Mouse (Mus musculus) intestine, postnatal 0 days (tissue): ENCODE data around the gene Urad. TPM values are rescaled to one million over a fixed set of nuclear protein-coding genes. Genes with fewer than 3 reads are reported as not detected.

Source experiments
- ATAC-seq: fragments of 200-750 bp; cut with Nextera tagmentation; 2 replicates; pipeline ENCODE4 v1.8.0; 2017; ENCODE audit warnings: mild to moderate bottlenecking, moderate TSS enrichment, moderate library complexity
- H3K27ac ChIP-seq: fragments of 300-500 bp; sonication (generic); 2 replicates; pipeline ENCODE4 v1.5.1; 2014; ENCODE audit warnings: mild to moderate bottlenecking, low read depth, low read length, moderate library complexity
- H3K27me3 ChIP-seq: fragments of 300-500 bp; sonication (generic); replicated peaks from 2 replicates; pipeline ENCODE4 v1.6.1; 2014; ENCODE audit warnings: low read length, mixed read lengths; ENCODE audit not compliant: control insufficient read depth, insufficient read depth
- H3K36me3 ChIP-seq: fragments of 300-500 bp; sonication (generic); 2 replicates; pipeline ENCODE4 v1.6.1; 2014; ENCODE audit warnings: mild to moderate bottlenecking, moderate library complexity; ENCODE audit not compliant: control insufficient read depth, insufficient read depth
- H3K4me1 ChIP-seq: fragments of 300-500 bp; sonication (generic); replicated peaks from 2 replicates; pipeline ENCODE4 v1.6.1; 2014; ENCODE audit warnings: antibody characterized with exemption, low read length, mixed read lengths; ENCODE audit not compliant: control insufficient read depth, insufficient read depth
- H3K4me2 ChIP-seq: fragments of 300-500 bp; sonication (generic); replicated peaks from 2 replicates; pipeline ENCODE4 v1.6.1; 2014; ENCODE audit warnings: low read depth, mild to moderate bottlenecking, moderate library complexity
- H3K4me3 ChIP-seq: fragments of 300-500 bp; sonication (generic); 2 replicates; pipeline ENCODE4 v1.5.1; 2014; ENCODE audit warnings: low read depth, low read length
- H3K9ac ChIP-seq: fragments of 300-500 bp; sonication (generic); 2 replicates; pipeline ENCODE4 v1.6.1; 2014; ENCODE audit warnings: mild to moderate bottlenecking, low read depth, low read length
- H3K9me3 ChIP-seq: fragments of 300-500 bp; sonication (generic); 2 replicates; pipeline ENCODE4 v1.6.1; 2016; ENCODE audit warnings: mixed run types; ENCODE audit not compliant: control insufficient read depth
- CTCF ChIP-seq: sonication (generic); IDR thresholded peaks from 2 replicates; pipeline ENCODE4 v1.5.1; 2016; ENCODE audit warnings: low read depth, mild to moderate bottlenecking, control low read depth, antibody characterized with exemption, moderate library complexity
- WGBS: fragments of 180-500 bp; shearing (Covaris S2); extraction: QIAGEN DNeasy Blood & Tissue Kit; methylation state at CpG from one replicate; pipeline ENCODE4 v1.1.7; 2014; 5-methylcytosine and 5-hydroxymethylcytosine counted together
- polyA plus RNA-seq: library from polyadenylated mRNA; unstranded; fragments of >200 nt; fragmentation: Nextera tagmentation; extraction: Ambion mirVana; gene quantifications from 2 replicates; pipeline ENCODE4 v1.2.1, GENCODE M21; 2015

Gene Urad
- polyA plus RNA-seq, 1 experiment from 2014 or later = 1.1 TPM

GRCm38 (mm10) chr5:147343904-147344303 is 21.7 kb upstream of the Urad start:
- no peak for ATAC-seq
- Histone ChIP-seq H3K4me1 (no peaks in the 10 kb centered on the region), H3K36me3 (no peaks in the 10 kb centered on the region), H3K4me2 (no peak overlapping the region), H3K9me3 (no peaks in the 10 kb centered on the region), H3K27ac (no peak overlapping the region), H3K4me3 (no peak overlapping the region), H3K9ac (no peak overlapping the region), H3K27me3 (no peaks in the 10 kb centered on the region)
- WGBS = 83% methylated on average over 10 of the region's 10 CpGs
- no peak for TF ChIP-seq CTCF

GRCm38 (mm10) chr5:147342901-147343300 is 20.7 kb upstream of the Urad start:
- no peaks in the 10 kb centered on the region for H3K36me3 ChIP-seq
- H3K4me1 ChIP-seq = no peaks in the 10 kb centered on the region
- no peak for ATAC-seq
- H3K9ac ChIP-seq = no peak overlapping the region
- H3K4me2 ChIP-seq = no peak overlapping the region
- no peaks in the 10 kb centered on the region for H3K9me3 ChIP-seq
- TF ChIP-seq CTCF = no peak
- no peak overlapping the region for H3K27ac ChIP-seq
- H3K4me3 ChIP-seq = no peak overlapping the region
- H3K27me3 ChIP-seq = no peaks in the 10 kb centered on the region
- WGBS = 89% methylated on average over 6 of the region's 6 CpGs

DNA sequence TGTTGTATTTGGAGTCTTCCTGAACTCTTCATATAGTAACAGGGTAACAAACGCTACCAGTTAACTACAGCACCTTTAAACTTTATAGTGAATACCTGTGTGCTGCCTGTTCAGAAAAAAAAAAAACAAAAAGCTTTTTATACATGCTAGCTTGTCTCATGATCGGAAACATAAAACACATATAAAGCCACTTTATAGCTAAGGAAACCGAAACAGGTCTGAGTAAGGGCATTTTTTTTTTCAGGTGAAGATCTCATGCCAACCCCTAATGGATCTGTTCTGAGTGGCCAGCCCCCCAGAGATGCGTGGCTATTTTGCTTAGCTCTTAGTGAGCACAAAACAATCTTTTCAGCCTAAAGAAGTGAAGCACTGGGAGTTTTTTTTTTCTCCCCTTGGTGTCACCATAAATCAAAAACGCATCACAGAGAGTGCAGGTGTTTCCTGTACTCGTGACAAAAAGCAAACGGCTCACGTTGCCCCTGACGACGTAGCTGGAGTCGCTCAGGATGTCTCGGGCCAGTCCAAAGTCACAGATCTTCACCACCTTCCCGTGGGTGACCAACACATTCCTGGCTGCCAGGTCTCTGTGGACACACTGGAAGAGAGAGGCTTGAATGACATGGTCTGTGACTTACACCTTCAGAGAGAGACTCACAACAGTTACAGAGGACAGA is 18.6 kb upstream of the Urad start:
- Histone ChIP-seq H3K36me3 (no peaks in the 10 kb centered on the region), H3K9me3 (no peaks in the 10 kb centered on the region), H3K4me2 (no peak overlapping the region), H3K4me1 (no peaks in the 10 kb centered on the region), H3K27me3 (no peaks in the 10 kb centered on the region), H3K9ac (no peak overlapping the region), H3K27ac (no peak overlapping the region), H3K4me3 (no peak overlapping the region)
- no peak for ATAC-seq
- WGBS = 30% methylated on average over 13 of the region's 13 CpGs
- TF ChIP-seq CTCF = no peak

DNA sequence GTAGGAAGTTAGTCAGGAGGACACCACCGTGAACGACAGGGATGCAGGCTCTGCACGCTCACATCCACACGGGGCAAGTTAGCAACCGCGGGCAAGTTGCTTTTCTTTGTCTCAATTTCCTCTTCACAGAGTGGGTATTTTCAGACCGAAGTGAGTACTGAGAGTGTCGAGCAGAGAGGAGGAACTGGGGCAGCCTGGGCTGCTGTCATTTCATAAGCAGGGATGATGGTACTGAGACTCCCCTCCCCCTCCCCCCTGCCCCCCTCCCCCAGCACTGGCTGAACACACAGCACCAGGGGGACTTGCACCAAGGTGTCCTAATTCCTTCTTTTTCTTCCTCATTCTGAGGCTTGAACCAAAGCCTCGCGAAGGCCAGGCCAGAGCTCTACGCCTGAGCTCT is 17.3 kb upstream of the Urad start:
- no peaks in the 10 kb centered on the region for H3K9me3 ChIP-seq
- H3K27ac ChIP-seq = no peak overlapping the region
- no peak for ATAC-seq
- WGBS = 74% methylated on average over 11 of the region's 11 CpGs
- no peak for TF ChIP-seq CTCF
- H3K4me2 ChIP-seq = no peak overlapping the region
- H3K36me3 ChIP-seq = no peaks in the 10 kb centered on the region
- H3K4me3 ChIP-seq = no peak overlapping the region
- H3K4me1 ChIP-seq = no peaks in the 10 kb centered on the region
- H3K9ac ChIP-seq = no peak overlapping the region
- no peaks in the 10 kb centered on the region for H3K27me3 ChIP-seq

DNA sequence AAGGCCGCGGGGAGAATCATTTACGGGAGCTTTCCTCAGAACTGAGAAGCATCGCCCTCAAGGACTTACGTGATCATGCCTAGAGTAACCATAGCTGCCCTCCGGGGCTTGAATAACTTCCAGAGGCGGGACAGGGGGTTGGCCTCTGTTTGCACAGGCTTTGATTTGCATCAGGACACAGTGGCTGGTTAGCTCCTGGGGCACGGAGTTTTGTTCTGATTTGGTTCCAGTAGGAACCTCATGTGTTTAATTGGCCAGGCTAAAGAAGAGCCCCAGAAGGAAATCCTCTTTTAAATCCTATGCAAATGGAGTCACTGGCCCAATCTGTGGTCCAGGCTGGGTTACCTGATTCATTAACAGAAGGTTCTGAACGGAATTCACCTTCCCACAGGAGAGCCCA is 16.7 kb upstream of the Urad start:
- no peak for ATAC-seq
- H3K4me1 ChIP-seq = no peaks in the 10 kb centered on the region
- TF ChIP-seq CTCF = no peak
- no peaks in the 10 kb centered on the region for H3K27me3 ChIP-seq
- WGBS = 35% methylated on average over 9 of the region's 9 CpGs
- H3K9me3 ChIP-seq = no peaks in the 10 kb centered on the region
- no peak overlapping the region for H3K4me3 ChIP-seq
- H3K4me2 ChIP-seq = no peak overlapping the region
- no peak overlapping the region for H3K27ac ChIP-seq
- no peaks in the 10 kb centered on the region for H3K36me3 ChIP-seq
- no peak overlapping the region for H3K9ac ChIP-seq

DNA sequence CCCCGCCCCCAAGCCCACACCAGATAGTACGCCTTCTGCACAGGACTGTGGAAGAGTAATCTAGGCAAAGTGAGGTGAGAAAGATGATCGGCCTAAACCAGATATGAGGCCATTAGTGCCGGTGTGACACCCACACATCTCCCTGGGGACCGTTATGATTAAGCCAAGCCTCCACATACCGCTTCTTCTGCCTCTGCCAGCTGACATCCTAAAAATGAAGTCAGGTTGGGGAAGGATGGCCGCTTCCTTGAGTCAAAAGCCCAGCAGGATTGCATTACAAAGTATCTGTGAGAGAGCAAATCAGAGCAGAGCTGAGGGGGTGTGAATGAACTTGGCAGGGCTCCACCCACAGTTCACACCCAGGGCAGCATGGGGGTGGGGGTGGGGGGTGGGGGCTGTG is 10.5 kb upstream of the Urad start:
- Histone ChIP-seq H3K4me3 (no peak overlapping the region), H3K36me3 (no peaks in the 10 kb centered on the region), H3K27me3 (no peaks in the 10 kb centered on the region), H3K27ac (no peak overlapping the region), H3K9ac (no peak overlapping the region), H3K4me1 (no peaks in the 10 kb centered on the region), H3K4me2 (no peak overlapping the region), H3K9me3 (no peaks in the 10 kb centered on the region)
- WGBS = 31% methylated on average over 7 of the region's 7 CpGs
- no peak for ATAC-seq
- TF ChIP-seq CTCF = no peak

- H3K27me3 ChIP-seq = no peaks in the 10 kb centered on the region
- no peak for ATAC-seq
- WGBS = 46% methylated on average over 2 of the region's 2 CpGs
Observed at GRCm38 (mm10) chr5:147331547-147331946, 9.3 kb upstream of the Urad start.

More at GRCm38 (mm10) chr5:147331547-147331946, 9.3 kb upstream of the Urad start:
- Histone ChIP-seq H3K9ac (no peak overlapping the region), H3K36me3 (no peaks in the 10 kb centered on the region), H3K4me1 (no peaks in the 10 kb centered on the region), H3K4me3 (no peak overlapping the region), H3K4me2 (no peak overlapping the region), H3K27ac (no peak overlapping the region), H3K9me3 (no peaks in the 10 kb centered on the region)
- peak; percentile 72 for TF ChIP-seq CTCF
